Mouse (Mus musculus) kidney, adult 8-10 months (tissue): ENCODE results near the gene Kl.

ENCODE experiments used
- DNase-seq, 2 experiments: peaks; one replicate each; pipeline ENCODE4 v3.0.0; 2022

Gene Kl

GRCm38 (mm10) chr5:150952328-150952668, at the start of gene Kl:
TSS of gene Kl (plus strand) at chr5:150952607.
- peak; percentile 77 to 84 for DNase-seq

DNA sequence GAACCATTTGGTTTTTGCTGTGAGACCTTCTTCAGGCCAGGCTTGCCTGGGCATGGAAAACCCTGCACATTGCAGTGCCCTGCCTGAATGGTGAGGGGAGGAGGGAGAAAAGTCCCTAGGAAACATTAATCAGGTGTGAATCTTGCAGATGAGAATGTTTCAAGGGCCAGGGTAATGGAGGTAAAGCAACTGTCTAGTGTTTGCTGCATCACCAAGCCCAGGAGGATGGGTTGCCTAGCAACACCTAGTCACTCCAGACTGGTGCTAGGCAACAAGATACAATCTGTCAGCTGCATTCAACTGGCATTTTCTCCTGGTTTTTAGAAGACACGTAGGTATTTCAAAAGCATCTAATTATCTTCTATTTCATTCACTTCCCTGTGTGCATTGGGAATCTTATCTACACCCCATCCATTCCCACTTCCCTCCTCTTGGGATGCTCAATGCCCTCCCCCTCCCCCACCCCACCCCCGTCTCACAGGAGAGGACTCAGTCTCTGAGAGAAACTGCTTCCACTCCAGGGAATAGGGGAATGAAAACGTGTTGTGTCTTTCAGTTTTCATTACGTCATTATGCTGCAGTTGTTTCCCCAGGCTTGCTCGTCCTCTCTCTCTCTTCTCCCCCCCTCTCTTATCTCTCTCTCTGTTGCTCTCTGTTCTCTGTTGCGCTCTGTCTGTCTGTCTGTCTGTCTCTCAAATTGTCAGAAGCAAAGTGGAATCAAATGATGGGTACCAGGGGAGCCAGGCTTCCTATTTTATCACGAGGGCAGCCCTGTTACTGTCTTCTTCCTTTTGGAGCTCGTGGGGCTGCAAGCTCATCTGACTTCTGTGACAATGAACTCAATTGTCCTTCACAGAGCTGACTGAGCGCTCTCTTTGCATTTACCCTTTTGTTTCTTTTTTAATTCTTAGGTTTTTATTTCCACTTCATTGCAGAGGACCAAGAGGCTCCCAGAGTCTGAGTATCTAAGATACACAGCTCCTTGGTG, 46.1 kb upstream of the Kl start:
- DNase-seq, result no peak

- peak; percentile 59 to 75 for DNase-seq
Measured at GRCm38 (mm10) chr5:150912156-150912555, 40.3 kb upstream of the Kl start.

DNA sequence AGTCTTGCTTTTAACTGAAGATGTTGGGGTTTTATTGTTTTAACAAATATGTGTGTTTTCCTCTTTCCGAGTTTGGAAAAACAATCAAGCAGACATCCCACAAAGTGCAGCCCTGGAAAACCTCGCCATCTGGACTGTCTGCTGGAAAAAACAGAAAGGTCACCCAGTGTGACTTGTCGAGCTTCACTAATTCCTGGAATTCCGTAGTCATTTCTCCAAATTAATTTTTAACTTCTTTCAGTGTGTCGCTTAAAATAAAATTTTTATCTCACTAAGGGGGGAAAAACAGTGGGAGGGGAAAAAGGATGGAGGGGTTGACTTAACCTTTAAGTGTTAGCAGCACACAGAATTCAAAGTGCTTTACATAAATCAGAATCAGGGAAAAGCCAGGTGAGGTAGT, 39.8 kb upstream of the Kl start:
- peak; percentile 68 to 82 for DNase-seq

DNA sequence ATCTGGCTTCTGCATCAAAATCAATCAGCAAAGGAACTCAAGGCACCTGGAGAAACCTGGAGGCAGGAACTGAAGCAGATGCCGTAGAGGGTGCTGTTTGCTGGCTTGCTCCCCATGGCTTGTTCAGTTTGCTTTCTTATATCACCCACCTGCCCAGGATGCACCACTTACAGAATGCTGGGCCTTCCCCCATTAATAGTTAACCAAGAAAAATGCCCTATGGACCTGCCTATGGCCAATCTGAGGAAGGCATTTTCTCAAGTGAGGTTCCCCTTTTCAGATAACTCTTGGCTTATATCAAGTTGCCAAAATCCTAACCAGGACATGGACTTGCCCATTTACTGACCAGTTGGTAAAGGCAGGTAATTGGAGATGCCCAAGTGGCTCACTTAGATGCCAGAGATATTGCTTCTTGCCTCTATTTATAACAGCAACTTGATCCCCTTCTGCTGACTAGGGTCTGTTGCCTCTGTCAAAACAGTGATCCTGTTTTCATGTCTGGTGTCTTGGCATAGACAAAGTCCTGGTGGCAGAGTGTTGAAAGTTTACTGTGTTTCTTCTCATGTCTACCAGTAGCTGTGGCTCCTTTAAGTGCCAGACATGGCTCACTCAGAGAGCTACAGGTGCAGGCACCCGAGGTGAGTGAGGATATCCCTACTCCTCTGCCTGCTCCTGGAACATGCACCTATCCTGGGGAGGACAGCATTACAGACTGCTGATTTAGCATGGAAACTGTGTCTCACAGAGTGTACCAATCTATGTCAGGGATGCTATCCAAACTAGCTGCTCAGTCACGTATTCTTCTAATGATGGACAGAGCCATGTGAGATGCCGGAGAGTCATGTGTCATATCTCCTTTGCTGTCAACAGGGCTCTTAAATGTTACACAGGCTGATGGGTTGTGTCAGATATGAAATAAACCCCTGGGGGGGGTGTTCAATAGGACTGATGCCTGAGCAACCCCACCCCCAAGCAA, 37.0 kb upstream of the Kl start:
- DNase-seq, result peak in 1 of 2 experiments; percentile 41

- peak; percentile 79 for DNase-seq
Measured at GRCm38 (mm10) chr5:150917131-150917858, 35.1 kb upstream of the Kl start.

DNA sequence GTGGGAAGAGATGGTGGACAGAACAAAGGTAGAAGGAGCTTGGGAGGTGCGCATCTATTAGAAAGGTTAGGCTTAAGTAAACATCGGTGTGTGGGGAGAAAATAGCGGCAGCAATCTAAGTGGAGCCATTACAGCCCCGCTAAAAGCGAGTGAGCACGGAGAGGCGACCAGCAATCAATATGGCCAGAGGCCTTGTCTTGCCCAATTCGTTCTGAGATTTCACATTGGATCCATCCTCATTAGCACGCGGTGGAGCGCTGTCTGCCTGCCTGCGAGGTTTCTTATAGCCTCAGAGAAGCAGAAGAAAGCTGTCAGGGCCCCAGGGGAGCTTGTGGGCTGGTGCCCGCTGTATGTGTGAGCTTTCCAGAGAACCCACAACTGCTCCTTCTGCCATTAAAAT, 33.8 kb upstream of the Kl start:
- DNase-seq, result no peak

- DNase-seq, result no peak
Measured at GRCm38 (mm10) chr5:150919269-150919668, 33.1 kb upstream of the Kl start.

DNA sequence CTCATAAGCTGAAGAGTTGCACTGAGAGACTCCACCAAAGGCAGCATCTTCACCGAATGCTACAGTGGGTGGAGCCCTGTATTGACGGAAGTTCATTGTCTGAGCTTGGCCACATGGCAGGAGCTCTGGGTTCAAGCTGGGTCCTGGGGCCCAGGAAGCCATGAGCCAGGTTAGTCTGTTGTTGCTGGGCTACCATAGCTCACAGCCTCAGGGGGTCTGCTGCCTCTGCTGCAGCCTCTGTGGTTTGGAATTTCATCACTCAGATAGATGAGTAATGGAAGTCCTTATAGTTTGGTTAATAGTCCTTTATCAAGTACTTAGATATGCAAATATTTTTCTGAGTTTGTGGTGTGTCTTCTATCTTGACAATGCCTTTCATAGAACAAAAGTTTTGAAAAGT, 32.4 kb upstream of the Kl start:
- no peak for DNase-seq

- no peak for DNase-seq
Measured at GRCm38 (mm10) chr5:150929406-150929805, 23.0 kb upstream of the Kl start.

DNA sequence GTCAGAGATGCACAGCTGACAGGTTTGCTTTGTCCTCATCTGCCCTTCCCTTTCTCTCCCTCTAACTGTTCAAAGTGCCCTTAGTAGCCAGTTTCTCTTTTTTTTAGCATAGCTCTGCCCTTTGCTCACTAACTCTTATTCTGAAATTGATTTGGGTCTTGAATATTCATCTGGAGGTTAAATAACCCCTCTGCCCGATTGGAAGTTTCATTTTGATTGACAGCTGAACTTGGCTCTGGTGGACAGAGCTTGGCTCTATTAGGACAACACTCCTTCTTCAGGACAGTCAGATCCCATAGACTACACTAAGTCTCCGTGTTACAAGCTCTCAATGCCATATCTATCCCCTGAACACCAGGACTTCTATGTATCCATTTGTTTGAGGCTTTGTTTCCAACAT, 19.8 kb upstream of the Kl start:
- peak in 1 of 2 experiments; percentile 72 for DNase-seq

- no peak for DNase-seq
Measured at GRCm38 (mm10) chr5:150936213-150936612, 16.2 kb upstream of the Kl start.

- no peak for DNase-seq
Measured at GRCm38 (mm10) chr5:150936807-150937206, 15.6 kb upstream of the Kl start.

- no peak for DNase-seq
Measured at GRCm38 (mm10) chr5:150937501-150937900, 14.9 kb upstream of the Kl start.

DNA sequence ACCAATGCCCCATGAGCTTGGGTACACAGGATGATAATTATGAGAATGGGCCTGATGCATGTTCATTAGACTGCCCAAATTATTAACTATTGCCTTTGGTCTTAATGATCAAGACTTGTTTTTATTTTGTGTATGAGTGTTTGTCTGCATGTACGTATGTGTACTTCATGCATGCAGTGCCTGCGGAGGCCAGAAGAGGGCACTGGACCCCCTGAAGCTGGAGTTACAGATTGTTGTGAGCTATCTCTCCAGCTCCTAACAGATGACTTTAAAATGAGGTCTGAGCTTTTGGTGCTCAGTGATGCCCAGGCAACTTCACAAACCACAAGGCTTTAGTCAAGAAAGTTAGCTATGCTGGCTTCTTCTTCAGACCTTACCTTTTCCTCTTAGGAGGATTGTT, 6.8 kb upstream of the Kl start:
- no peak for DNase-seq

DNA sequence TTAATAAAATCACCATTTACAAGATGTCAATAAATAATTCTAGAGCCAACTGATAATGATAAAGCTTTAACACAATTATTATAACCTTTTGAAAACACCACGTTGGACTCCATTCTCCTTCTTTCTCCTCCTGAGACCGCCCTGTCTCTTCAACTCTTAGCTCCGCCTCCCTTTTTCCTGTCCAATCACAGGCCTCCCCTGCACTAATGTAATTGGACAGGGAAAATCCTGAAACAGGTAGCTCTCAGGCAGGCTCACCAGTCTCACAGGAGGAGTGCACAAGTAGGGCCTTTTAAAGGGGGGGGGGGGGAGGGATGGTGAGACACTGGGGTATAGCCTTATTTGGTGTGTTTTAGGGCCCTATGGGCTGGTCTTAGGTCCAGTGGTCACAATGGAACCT, 3.3 kb upstream of the Kl start:
- no peak for DNase-seq

- DNase-seq, result no peak
Measured at GRCm38 (mm10) chr5:150951325-150951724, 1.1 kb upstream of the Kl start.

- peak; percentile 64 to 68 for DNase-seq
Measured at GRCm38 (mm10) chr5:150952669-150953521, 488 bp downstream of the Kl start.

GRCm38 (mm10) chr5:150954791-150955190, 2.4 kb downstream of the Kl start:
- peak; percentile 68 to 79 for DNase-seq

GRCm38 (mm10) chr5:150959861-150960260, 7.5 kb downstream of the Kl start:
- DNase-seq, result peak in 1 of 2 experiments; percentile 57

GRCm38 (mm10) chr5:150961615-150962014, 9.2 kb downstream of the Kl start:
- DNase-seq, result no peak

DNA sequence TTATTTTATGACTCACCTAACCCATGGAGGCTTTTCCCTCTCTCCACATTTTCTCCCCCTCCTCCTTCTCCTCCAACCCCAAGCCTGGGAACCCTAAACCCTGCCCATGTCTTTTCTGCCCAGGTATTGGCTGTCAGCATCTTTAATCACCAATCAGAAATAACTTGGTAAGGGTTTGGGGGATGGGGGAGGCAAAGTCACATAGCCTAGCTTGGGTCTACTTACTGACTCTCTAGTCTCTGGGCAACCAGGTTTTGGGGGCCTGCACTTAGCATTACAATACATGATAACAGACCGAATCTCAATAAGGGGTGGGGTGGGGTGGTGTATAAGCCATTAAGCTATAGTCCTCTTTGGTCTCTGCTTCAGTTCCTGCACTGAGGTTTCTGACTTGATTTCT, 10.3 kb downstream of the Kl start:
- no peak for DNase-seq
